Mouse (Mus musculus): ENCODE results near the gene Crocc2.

DNA sequence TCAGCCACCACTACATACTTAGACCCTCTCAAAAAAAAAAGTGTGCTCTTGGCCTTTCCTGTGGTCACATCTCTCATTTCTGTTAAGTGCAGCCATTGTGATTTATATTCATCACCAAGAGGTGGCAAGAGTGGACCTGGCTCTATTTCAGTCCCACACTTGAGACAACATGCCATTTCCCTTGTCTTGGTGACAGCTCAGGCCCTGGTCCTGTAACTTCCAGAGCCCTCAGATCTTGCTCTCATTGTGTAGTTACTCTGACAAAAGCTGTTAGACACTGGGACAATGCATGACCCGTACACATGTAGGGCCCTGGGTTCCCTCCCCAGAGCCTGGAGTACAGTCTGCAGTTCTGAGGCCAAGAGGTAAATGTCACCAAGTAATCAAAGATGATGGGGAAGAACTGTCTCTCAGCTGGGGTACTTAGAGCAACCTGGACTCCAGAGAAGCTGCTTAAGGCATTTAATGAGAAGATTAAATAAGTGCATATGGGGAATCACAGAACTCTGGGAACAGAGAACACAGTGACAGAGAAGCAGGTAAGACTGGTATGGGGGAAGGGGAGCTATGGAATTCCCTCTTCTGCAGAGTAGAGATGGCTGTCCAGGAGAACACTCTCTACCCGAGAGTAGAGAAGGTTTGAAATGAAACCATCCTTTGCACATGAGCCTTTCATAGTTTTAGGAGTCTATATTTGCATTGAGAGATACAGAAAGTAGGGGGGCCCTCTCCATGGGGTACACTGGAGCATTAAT is 17.4 kb upstream of the Crocc2 start:
- TF ChIP-seq ZC3H11A (IDR thresholded peaks at IDR 0.05; ENCODE audit: borderline replicate concordance, low read depth, low read length), result no peak
- TF ChIP-seq ZNF384 (IDR thresholded peaks at IDR 0.05; ENCODE audit: low read depth, low read length), result no peak
- TF ChIP-seq HCFC1 (IDR thresholded peaks at IDR 0.05; ENCODE audit: borderline replicate concordance, insufficient read depth, low read length), result no peak
